Mouse (Mus musculus) hindbrain, postnatal 0 days (tissue): Measurements from ENCODE around the gene Olfr904. TPM values are rescaled to one million over a fixed set of nuclear protein-coding genes. Genes with fewer than 3 reads are reported as not detected.
"Not testable (repeated sequence)": the region's sequence is repeated elsewhere in the genome, so short reads cannot be mapped to it uniquely, and the experiment has no call there.

ENCODE experiments used
- ATAC-seq: fragments of 200-750 bp; cut with Nextera tagmentation; 2 replicates; pipeline ENCODE4 v1.8.0; 2017; ENCODE audit warnings: mild to moderate bottlenecking, moderate TSS enrichment, moderate library complexity
- DNase-seq: peaks from one replicate; pipeline ENCODE4 v3.0.0-alpha.2; 2015; ENCODE audit warnings: low spot score
- H3K27ac ChIP-seq: fragments of 300-500 bp; sonication (generic); 2 replicates; pipeline ENCODE4 v1.5.1; 2014; ENCODE audit warnings: mild to moderate bottlenecking
- H3K27me3 ChIP-seq: fragments of 300-500 bp; sonication (generic); 2 replicates; pipeline ENCODE4 v1.6.1; 2014; ENCODE audit warnings: low read length, mixed read lengths; ENCODE audit not compliant: insufficient read depth
- H3K36me3 ChIP-seq: fragments of 300-500 bp; sonication (generic); 2 replicates; pipeline ENCODE4 v1.6.1; 2014; ENCODE audit warnings: low read length, mixed read lengths; ENCODE audit not compliant: insufficient read depth
- H3K4me1 ChIP-seq: fragments of 300-500 bp; sonication (generic); 2 replicates; pipeline ENCODE4 v1.6.1; 2014; ENCODE audit warnings: antibody characterized with exemption, low read length, mixed read lengths; ENCODE audit not compliant: insufficient read depth
- H3K4me2 ChIP-seq: fragments of 300-500 bp; sonication (generic); 2 replicates; pipeline ENCODE4 v1.6.1; 2014; ENCODE audit warnings: low read depth, mild to moderate bottlenecking, low read length, moderate library complexity, mixed read lengths
- H3K4me3 ChIP-seq: fragments of 300-500 bp; sonication (generic); 2 replicates; pipeline ENCODE4 v1.5.1; 2014; ENCODE audit warnings: low read length
- H3K9ac ChIP-seq: fragments of 300-500 bp; sonication (generic); replicated peaks from 2 replicates; pipeline ENCODE4 v1.6.1; 2014; ENCODE audit warnings: mild to moderate bottlenecking, low read length, moderate library complexity, mixed read lengths
- H3K9me3 ChIP-seq: fragments of 300-500 bp; sonication (generic); 2 replicates; pipeline ENCODE4 v1.6.1; 2016; ENCODE audit warnings: low read length, mixed read lengths
- CTCF ChIP-seq: IDR thresholded peaks from 2 replicates; pipeline ENCODE4 v1.5.1; 2016; ENCODE audit warnings: antibody characterized with exemption, control low read depth, low read depth
- WGBS: fragments of 180-500 bp; shearing (Covaris S2); extraction: QIAGEN DNeasy Blood & Tissue Kit; methylation state at CpG from one replicate; pipeline ENCODE4 v1.1.7; 2014; 5-methylcytosine and 5-hydroxymethylcytosine counted together
- polyA plus RNA-seq: library from polyadenylated mRNA; unstranded; fragments of >200 nt; fragmentation: Nextera tagmentation; extraction: Ambion mirVana; gene quantifications from 2 replicates; pipeline ENCODE4 v1.2.1, GENCODE M21; 2015
- total RNA-seq: library from RNA; depleted of rRNA; stranded (reverse); fragments of >200 nt; gene quantifications from 2 replicates; pipeline ENCODE4 v1.2.3, GENCODE M21; 2014; rRNA removed

Olfr904 gene
- total RNA-seq, result not detected in 2 replicates
- polyA plus RNA-seq, result not detected in 2 replicates

GRCm38 (mm10) chr9:38462844-38463243 is at the start of gene Olfr904:
TSS of gene Olfr904 (plus strand) at chr9:38463144.
- Histone ChIP-seq H3K9me3 (no peaks in the 10 kb centered on the region), H3K27me3 (no peaks in the 10 kb centered on the region), H3K27ac (no peak within 1 kb of the TSS), H3K9ac (no peak within 1 kb of the TSS), H3K4me3 (no peak within 1 kb of the TSS), H3K36me3 (no peaks in the 10 kb centered on the region), H3K4me2 (no peak within 1 kb of the TSS), H3K4me1 (no peaks in the 10 kb centered on the region)
- ATAC-seq (no peak), DNase-seq (no peak)
- TF ChIP-seq CTCF, result no peak

- not testable (repeated sequence) for H3K27me3 ChIP-seq, H3K4me2 ChIP-seq, H3K4me3 ChIP-seq, H3K9me3 ChIP-seq, H3K9ac ChIP-seq, H3K27ac ChIP-seq, DNase-seq, H3K4me1 ChIP-seq, ATAC-seq, H3K36me3 ChIP-seq
- WGBS, result 95% methylated on average over 14 of the region's 14 CpGs
These were observed 49.4 kb upstream of the Olfr904 start for GRCm38 (mm10) chr9:38413502-38413901.

- no peak overlapping the region for H3K4me2 ChIP-seq
- no peaks in the 10 kb centered on the region for H3K36me3 ChIP-seq
- ATAC-seq (no peak), DNase-seq (no peak)
- H3K4me3 ChIP-seq, result no peak overlapping the region
- H3K4me1 ChIP-seq, result no peaks in the 10 kb centered on the region
- H3K9ac ChIP-seq, result no peak overlapping the region
- H3K27ac ChIP-seq, result no peak overlapping the region
- H3K9me3 ChIP-seq, result no peaks in the 10 kb centered on the region
- no peaks in the 10 kb centered on the region for H3K27me3 ChIP-seq
- no peak for TF ChIP-seq CTCF
These were observed 39.1 kb upstream of the Olfr904 start for GRCm38 (mm10) chr9:38423801-38424200.

- Histone ChIP-seq H3K4me3 (no peak overlapping the region), H3K9ac (no peak overlapping the region), H3K36me3 (no peaks in the 10 kb centered on the region), H3K9me3 (no peaks in the 10 kb centered on the region), H3K4me2 (no peak overlapping the region), H3K27me3 (no peaks in the 10 kb centered on the region), H3K4me1 (no peaks in the 10 kb centered on the region), H3K27ac (no peak overlapping the region)
- DNase-seq (no peak), ATAC-seq (no peak)
- TF ChIP-seq CTCF, result no peak
- 30% methylated on average over 1 of the region's 1 CpGs for WGBS
These were observed 35.9 kb upstream of the Olfr904 start for GRCm38 (mm10) chr9:38427026-38427425.

- TF ChIP-seq CTCF, result no peak
- ATAC-seq (no peak), DNase-seq (no peak)
- H3K9me3 ChIP-seq, result no peaks in the 10 kb centered on the region
- H3K4me2 ChIP-seq, result no peak within 1 kb of the TSS
- H3K9ac ChIP-seq, result no peak within 1 kb of the TSS
- H3K36me3 ChIP-seq, result no peaks in the 10 kb centered on the region
- H3K27me3 ChIP-seq, result no peaks in the 10 kb centered on the region
- H3K4me1 ChIP-seq, result no peaks in the 10 kb centered on the region
- H3K27ac ChIP-seq, result no peak within 1 kb of the TSS
- WGBS, result 82% methylated on average over 1 of the region's 1 CpGs
- H3K4me3 ChIP-seq, result no peak within 1 kb of the TSS
These were observed 33.8 kb upstream of the Olfr904 start, which contains the start of gene Olfr901 for GRCm38 (mm10) chr9:38429155-38429554. TSS of gene Olfr901 (plus strand) at chr9:38429455.

GRCm38 (mm10) chr9:38447352-38447751 is 15.6 kb upstream of the Olfr904 start, which contains the start of gene Olfr902:
TSS of gene Olfr902 (plus strand) at chr9:38447652.
- H3K4me1 ChIP-seq, result no peaks in the 10 kb centered on the region
- H3K36me3 ChIP-seq, result no peaks in the 10 kb centered on the region
- H3K27ac ChIP-seq, result no peak within 1 kb of the TSS
- TF ChIP-seq CTCF, result no peak
- H3K9ac ChIP-seq, result no peak within 1 kb of the TSS
- no peaks in the 10 kb centered on the region for H3K9me3 ChIP-seq
- 89% methylated on average over 5 of the region's 5 CpGs for WGBS
- H3K4me2 ChIP-seq, result no peak within 1 kb of the TSS
- H3K4me3 ChIP-seq, result no peak within 1 kb of the TSS
- no peaks in the 10 kb centered on the region for H3K27me3 ChIP-seq
- ATAC-seq (no peak), DNase-seq (no peak)

- H3K9ac ChIP-seq, result no peak within 1 kb of the TSS
- H3K4me2 ChIP-seq, result no peak within 1 kb of the TSS
- TF ChIP-seq CTCF, result no peak
- no peak for ATAC-seq
- no peak within 1 kb of the TSS for H3K27ac ChIP-seq
- no peaks in the 10 kb centered on the region for H3K4me1 ChIP-seq
- H3K4me3 ChIP-seq, result no peak within 1 kb of the TSS
- H3K9me3 ChIP-seq, result no peaks in the 10 kb centered on the region
- no peak for DNase-seq
- H3K27me3 ChIP-seq, result no peaks in the 10 kb centered on the region
- H3K36me3 ChIP-seq, result no peaks in the 10 kb centered on the region
These were observed 7.9 kb downstream of the Olfr904 start, which contains the start of gene Olfr905 for GRCm38 (mm10) chr9:38470807-38471206. TSS of gene Olfr905 (plus strand) at chr9:38471107.
